Mouse (Mus musculus): Measurements from ENCODE around the gene Gins2. TPM values are rescaled to one million over a fixed set of nuclear protein-coding genes. Genes with fewer than 3 reads are reported as not detected.

Gene Gins2
- polyA plus RNA-seq, 1 experiment from 2014 or later = 81.7 TPM

- Histone ChIP-seq H3K4me3 (replicated peaks) (peak overlapping the region; percentile 60), H3K9ac (peak overlapping the region; percentile 21), H3K4me1 (peaks cover 84% of the 10 kb centered on the region), H3K4me2 (replicated peaks) (peak overlapping the region; percentile 98), H3K9me3 (replicated peaks) (no peaks in the 10 kb centered on the region), H3K27ac (replicated peaks) (peak overlapping the region; percentile 92), H3K27me3 (no peaks in the 10 kb centered on the region), H3K36me3 (no peaks in the 10 kb centered on the region)
- no peak for ATAC-seq (ENCODE audit: insufficient number of reproducible peaks, low FRiP score, low TSS enrichment, low read depth)
- 39% methylated on average over 6 of the region's 6 CpGs for WGBS
These were observed 49.7 kb downstream of the Gins2 start for GRCm38 (mm10) chr8:120539381-120539774.

- peaks cover 85% of the 10 kb centered on the region for H3K4me1 ChIP-seq
These were observed 50.5 kb downstream of the Gins2 start for GRCm38 (mm10) chr8:120538397-120539240.

GRCm38 (mm10) chr8:120537818-120538396 lies 51.2 kb downstream of the Gins2 start:
- ATAC-seq (ENCODE audit: insufficient number of reproducible peaks, low FRiP score, low TSS enrichment, low read depth) = peak; percentile 4; the same call in 1 of the 2 replicates
- H3K9ac ChIP-seq = peak overlapping the region; percentile 44
- under 1% methylated on average over 37 of the region's 46 CpGs for WGBS
- H3K4me3 ChIP-seq (replicated peaks) = peak overlapping the region; percentile 60
- H3K27ac ChIP-seq (replicated peaks) = peak overlapping the region; percentile 92
- H3K4me1 ChIP-seq = peaks cover 85% of the 10 kb centered on the region
- H3K9me3 ChIP-seq (replicated peaks) = no peaks in the 10 kb centered on the region
- no peaks in the 10 kb centered on the region for H3K36me3 ChIP-seq
- no peaks in the 10 kb centered on the region for H3K27me3 ChIP-seq
- peak overlapping the region; percentile 98 for H3K4me2 ChIP-seq (replicated peaks)

More at GRCm38 (mm10) chr8:120538397-120539240, 50.5 kb downstream of the Gins2 start:
- no peaks in the 10 kb centered on the region for H3K9me3 ChIP-seq (replicated peaks)
- H3K9ac ChIP-seq = peak overlapping the region; percentile 44
- no peaks in the 10 kb centered on the region for H3K36me3 ChIP-seq
- ATAC-seq (ENCODE audit: insufficient number of reproducible peaks, low FRiP score, low TSS enrichment, low read depth) = peak; percentile 11; the same call in 1 of the 2 replicates
- H3K4me3 ChIP-seq (replicated peaks) = peak overlapping the region; percentile 60
- peak overlapping the region; percentile 98 for H3K4me2 ChIP-seq (replicated peaks)
- peak overlapping the region; percentile 92 for H3K27ac ChIP-seq (replicated peaks)
- WGBS = 4% methylated on average over 36 of the region's 37 CpGs
- no peaks in the 10 kb centered on the region for H3K27me3 ChIP-seq

GRCm38 (mm10) chr8:120537207-120537817 lies 51.8 kb downstream of the Gins2 start:
- peak overlapping the region; percentile 44 for H3K9ac ChIP-seq
- peak overlapping the region; percentile 60 for H3K4me3 ChIP-seq (replicated peaks)
- ATAC-seq (ENCODE audit: insufficient number of reproducible peaks, low FRiP score, low TSS enrichment, low read depth) = peak; percentile 47
- H3K4me1 ChIP-seq = peaks cover 87% of the 10 kb centered on the region
- under 1% methylated on average over 70 of the region's 79 CpGs for WGBS
- H3K27me3 ChIP-seq = no peaks in the 10 kb centered on the region
- peak overlapping the region; percentile 98 for H3K4me2 ChIP-seq (replicated peaks)
- H3K27ac ChIP-seq (replicated peaks) = peak overlapping the region; percentile 92
- no peaks in the 10 kb centered on the region for H3K36me3 ChIP-seq
- no peaks in the 10 kb centered on the region for H3K9me3 ChIP-seq (replicated peaks)

GRCm38 (mm10) chr8:120536306-120537206 lies 52.5 kb downstream of the Gins2 start:
- ATAC-seq (ENCODE audit: insufficient number of reproducible peaks, low FRiP score, low TSS enrichment, low read depth) = peak; percentile 21
- WGBS = under 1% methylated on average over 61 of the region's 61 CpGs
- H3K9ac ChIP-seq = peak overlapping the region; percentile 28
- no peaks in the 10 kb centered on the region for H3K36me3 ChIP-seq
- H3K9me3 ChIP-seq (replicated peaks) = no peaks in the 10 kb centered on the region
- peaks cover 92% of the 10 kb centered on the region for H3K4me1 ChIP-seq
- H3K4me2 ChIP-seq (replicated peaks) = peak overlapping the region; percentile 98
- H3K27ac ChIP-seq (replicated peaks) = peak overlapping the region; percentile 92
- H3K4me3 ChIP-seq (replicated peaks) = peak overlapping the region; percentile 60
- H3K27me3 ChIP-seq = no peaks in the 10 kb centered on the region

GRCm38 (mm10) chr8:120535452-120536305 lies 53.4 kb downstream of the Gins2 start:
- peaks cover 97% of the 10 kb centered on the region for H3K4me1 ChIP-seq
- H3K27me3 ChIP-seq = no peaks in the 10 kb centered on the region
- H3K9me3 ChIP-seq (replicated peaks) = no peaks in the 10 kb centered on the region
- H3K36me3 ChIP-seq = no peaks in the 10 kb centered on the region
- ATAC-seq (ENCODE audit: insufficient number of reproducible peaks, low FRiP score, low TSS enrichment, low read depth) = no peak
- WGBS = under 1% methylated on average over 70 of the region's 79 CpGs
- peak overlapping the region; percentile 60 for H3K4me3 ChIP-seq (replicated peaks)
- peak overlapping the region; percentile 28 for H3K9ac ChIP-seq
- H3K27ac ChIP-seq (replicated peaks) = peak overlapping the region; percentile 92
- peak overlapping the region; percentile 98 for H3K4me2 ChIP-seq (replicated peaks)

- Histone ChIP-seq H3K9me3 (replicated peaks) (no peaks in the 10 kb centered on the region), H3K27me3 (no peaks in the 10 kb centered on the region), H3K4me3 (replicated peaks) (no peak overlapping the region), H3K9ac (no peak overlapping the region), H3K27ac (replicated peaks) (no peak overlapping the region), H3K4me1 (peaks cover 87% of the 10 kb centered on the region), H3K4me2 (replicated peaks) (peak overlapping the region; percentile 98), H3K36me3 (no peaks in the 10 kb centered on the region)
- peak; percentile 30; the same call in 1 of the 2 replicates for ATAC-seq (ENCODE audit: insufficient number of reproducible peaks, low FRiP score, low TSS enrichment, low read depth)
- WGBS = 20% methylated on average over 14 of the region's 14 CpGs
These were observed 54.4 kb downstream of the Gins2 start for GRCm38 (mm10) chr8:120534504-120535368.

GRCm38 (mm10) chr8:120534080-120534479 lies 55.0 kb downstream of the Gins2 start:
- ATAC-seq (ENCODE audit: insufficient number of reproducible peaks, low FRiP score, low TSS enrichment, low read depth) = no peak
- 54% methylated on average over 8 of the region's 8 CpGs for WGBS
- peaks cover 84% of the 10 kb centered on the region for H3K4me1 ChIP-seq
- no peak overlapping the region for H3K9ac ChIP-seq
- H3K27me3 ChIP-seq = no peaks in the 10 kb centered on the region
- H3K4me2 ChIP-seq (replicated peaks) = no peak overlapping the region
- H3K9me3 ChIP-seq (replicated peaks) = no peaks in the 10 kb centered on the region
- no peak overlapping the region for H3K4me3 ChIP-seq (replicated peaks)
- no peaks in the 10 kb centered on the region for H3K36me3 ChIP-seq
- no peak overlapping the region for H3K27ac ChIP-seq (replicated peaks)

GRCm38 (mm10) chr8:120533380-120533779 lies 55.7 kb downstream of the Gins2 start:
- no peak for ATAC-seq (ENCODE audit: insufficient number of reproducible peaks, low FRiP score, low TSS enrichment, low read depth)
- H3K9me3 ChIP-seq (replicated peaks) = no peaks in the 10 kb centered on the region
- no peak overlapping the region for H3K4me3 ChIP-seq (replicated peaks)
- WGBS = 33% methylated on average over 3 of the region's 3 CpGs
- peaks cover 84% of the 10 kb centered on the region for H3K4me1 ChIP-seq
- H3K4me2 ChIP-seq (replicated peaks) = peak overlapping the region; percentile 41; the same call in 1 of the 2 replicates
- no peaks in the 10 kb centered on the region for H3K36me3 ChIP-seq
- no peak overlapping the region for H3K9ac ChIP-seq
- H3K27ac ChIP-seq (replicated peaks) = no peak overlapping the region
- no peaks in the 10 kb centered on the region for H3K27me3 ChIP-seq

Data from embryonic facial prominence, embryonic 15.5 days (tissue).